Mouse (Mus musculus): ENCODE results near the gene Cryba4. TPM values are rescaled to one million over a fixed set of nuclear protein-coding genes. Genes with fewer than 3 reads are reported as not detected.

Gene Cryba4
- polyA plus RNA-seq, 1 experiment from 2014 or later: 2.0 TPM

DNA sequence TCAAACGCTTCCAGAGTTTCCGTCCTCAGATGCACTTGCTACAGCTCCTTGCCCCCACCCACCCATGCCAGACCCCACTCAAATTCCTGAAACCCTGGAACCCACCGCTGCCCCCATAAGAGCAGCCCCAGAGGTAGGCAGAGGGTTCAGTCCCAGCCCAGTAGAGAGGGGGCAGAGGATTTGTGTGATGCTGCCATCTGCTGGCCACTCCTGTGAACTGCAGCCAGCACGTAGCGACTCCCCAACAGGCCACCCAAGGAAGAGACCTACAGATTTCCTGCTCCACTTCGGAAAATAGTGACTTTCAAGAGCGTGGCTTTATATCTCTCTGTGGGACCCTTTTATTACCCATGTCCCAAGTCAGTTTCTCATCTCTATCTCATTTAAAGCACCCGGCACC lies 42.2 kb downstream of the Cryba4 start:
- Histone ChIP-seq H3K27me3 (peaks cover 4% of the 10 kb centered on the region; the same call in 1 of the 2 replicates), H3K4me1 (peaks cover 37% of the 10 kb centered on the region), H3K9me3 (no peaks in the 10 kb centered on the region), H3K27ac (replicated peaks) (no peak overlapping the region), H3K4me3 (no peak overlapping the region), H3K4me2 (replicated peaks) (no peak overlapping the region), H3K9ac (replicated peaks) (no peak overlapping the region), H3K36me3 (no peaks in the 10 kb centered on the region)
- ATAC-seq (ENCODE audit: low FRiP score, low read depth): no peak
- WGBS: 21% methylated on average over 8 of the region's 8 CpGs

DNA sequence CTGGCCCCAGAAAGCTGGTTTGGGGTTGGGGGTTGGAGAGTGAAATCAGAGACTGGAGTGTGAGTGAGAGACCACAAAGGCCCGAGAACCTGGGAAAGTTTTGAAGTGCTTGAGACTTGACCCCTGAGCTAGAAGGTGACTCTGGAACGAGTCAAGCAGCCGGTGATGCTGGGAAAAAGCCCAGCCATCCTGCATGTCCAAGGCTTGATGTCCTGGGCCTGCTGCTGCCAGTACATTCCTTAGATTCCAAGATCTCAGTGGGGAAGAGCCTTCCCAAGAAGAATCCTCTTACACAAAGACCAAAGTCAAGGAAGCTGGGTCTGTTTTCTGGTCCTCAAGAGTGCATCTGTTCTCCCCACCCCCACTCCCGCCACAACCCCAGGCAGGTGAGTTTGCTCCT lies 44.0 kb downstream of the Cryba4 start:
- Histone ChIP-seq H3K4me3 (no peak overlapping the region), H3K4me2 (replicated peaks) (no peak overlapping the region), H3K9ac (replicated peaks) (no peak overlapping the region), H3K27ac (replicated peaks) (no peak overlapping the region), H3K36me3 (no peaks in the 10 kb centered on the region), H3K27me3 (peaks cover 4% of the 10 kb centered on the region; the same call in 1 of the 2 replicates), H3K4me1 (peaks cover 19% of the 10 kb centered on the region), H3K9me3 (no peaks in the 10 kb centered on the region)
- ATAC-seq (ENCODE audit: low FRiP score, low read depth): no peak
- WGBS: 49% methylated on average over 4 of the region's 4 CpGs

DNA sequence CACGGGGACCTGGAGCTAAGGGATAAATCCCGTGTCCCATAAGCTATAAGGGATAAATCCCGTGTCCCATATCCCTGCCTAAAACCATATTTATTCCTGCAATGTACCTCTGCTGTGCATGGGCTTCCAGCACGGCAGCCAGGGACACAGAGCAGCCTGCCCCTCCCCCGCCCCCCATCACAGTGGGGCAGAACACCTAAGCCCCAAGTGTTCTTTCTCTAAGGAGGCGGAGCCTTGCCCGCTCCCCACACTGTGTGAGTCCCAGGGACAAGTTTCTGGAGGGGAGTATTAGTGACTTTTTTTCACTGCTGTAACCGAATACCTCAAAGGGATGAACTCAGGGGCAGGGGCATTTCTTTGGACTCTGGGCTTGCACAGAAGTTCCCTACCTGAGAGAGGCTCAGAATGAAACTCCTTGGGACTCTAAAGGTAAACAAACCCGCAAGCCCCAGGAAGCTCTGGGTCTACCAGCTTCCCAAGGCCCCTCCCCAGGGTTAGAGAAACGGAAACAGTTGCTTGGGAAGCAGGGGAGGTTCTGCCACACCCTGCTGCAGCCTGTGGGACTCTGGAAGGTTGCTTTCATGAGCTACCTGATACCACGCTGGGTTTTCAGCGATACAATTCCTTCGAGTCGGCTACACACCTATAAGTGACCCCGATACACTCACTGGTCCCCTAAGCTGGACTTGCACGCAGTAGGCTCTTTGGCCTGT lies 45.6 kb downstream of the Cryba4 start:
- Histone ChIP-seq H3K36me3 (no peaks in the 10 kb centered on the region), H3K9ac (replicated peaks) (no peak overlapping the region), H3K27ac (replicated peaks) (no peak overlapping the region), H3K27me3 (peaks cover 4% of the 10 kb centered on the region; the same call in 1 of the 2 replicates), H3K4me1 (peaks cover 11% of the 10 kb centered on the region), H3K4me2 (replicated peaks) (peak overlapping the region; percentile 19; the same call in 1 of the 2 replicates), H3K9me3 (no peaks in the 10 kb centered on the region), H3K4me3 (no peak overlapping the region)
- no peak for ATAC-seq (ENCODE audit: low FRiP score, low read depth)
- 32% methylated on average over 16 of the region's 16 CpGs for WGBS

DNA sequence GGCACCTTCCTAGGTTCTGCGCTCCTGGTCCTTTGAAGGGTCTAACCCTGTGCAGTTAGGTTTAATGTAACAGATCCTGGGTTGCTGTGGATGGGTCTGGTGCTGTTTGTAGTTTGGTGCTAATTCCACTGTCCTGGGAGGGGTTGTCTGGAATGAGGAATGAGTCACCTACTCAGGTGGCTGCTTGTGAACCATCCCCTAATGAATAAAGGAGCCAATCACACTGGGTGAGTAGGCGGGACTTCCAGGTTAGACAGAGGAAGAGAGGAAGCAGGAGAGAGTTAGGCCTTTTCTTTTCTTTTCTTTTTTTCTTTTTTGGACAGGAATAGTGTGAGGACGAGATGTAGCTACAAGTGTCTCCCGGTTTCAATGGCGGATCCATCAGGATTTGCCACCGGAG lies 52.7 kb downstream of the Cryba4 start:
- no peak overlapping the region for H3K4me3 ChIP-seq
- H3K9ac ChIP-seq (replicated peaks): no peak overlapping the region
- H3K9me3 ChIP-seq: no peaks in the 10 kb centered on the region
- no peaks in the 10 kb centered on the region for H3K4me1 ChIP-seq
- WGBS: 85% methylated on average over 6 of the region's 6 CpGs
- no peak overlapping the region for H3K4me2 ChIP-seq (replicated peaks)
- no peak for ATAC-seq (ENCODE audit: low FRiP score, low read depth)
- H3K36me3 ChIP-seq: no peaks in the 10 kb centered on the region
- H3K27me3 ChIP-seq: no peaks in the 10 kb centered on the region
- no peak overlapping the region for H3K27ac ChIP-seq (replicated peaks)

Other genes with a start within 250 kb of the Cryba4 start
- gene Crybb1, start 3.3 kb upstream of the Cryba4 start, polyA plus RNA-seq (2016; fragmentation: Nextera tagmentation; extraction: Ambion mirVana): 1.3 and 1.9 TPM in 2 replicates
- gene Tpst2, start 24.2 kb upstream of the Cryba4 start, polyA plus RNA-seq (2016; fragmentation: Nextera tagmentation; extraction: Ambion mirVana): 29.4 and 31.1 TPM in 2 replicates
- 40.2 and 40.5 TPM in 2 replicates for gene Tfip11, start 73.8 kb upstream of the Cryba4 start, polyA plus RNA-seq (2016; fragmentation: Nextera tagmentation; extraction: Ambion mirVana)
- gene Srrd, start 90.5 kb upstream of the Cryba4 start, polyA plus RNA-seq (2016; fragmentation: Nextera tagmentation; extraction: Ambion mirVana): 48.4 and 48.6 TPM in 2 replicates
- 35.7 and 38.4 TPM in 2 replicates for gene Hps4, start 90.6 kb upstream of the Cryba4 start, polyA plus RNA-seq (2016; fragmentation: Nextera tagmentation; extraction: Ambion mirVana)
- 0.26 and 0.30 TPM in 2 replicates for gene Gm6583, start 103.5 kb upstream of the Cryba4 start, polyA plus RNA-seq (2016; fragmentation: Nextera tagmentation; extraction: Ambion mirVana)
- 58.3 and 65.7 TPM in 2 replicates for gene Asphd2, start 142.3 kb upstream of the Cryba4 start, polyA plus RNA-seq (2016; fragmentation: Nextera tagmentation; extraction: Ambion mirVana)
- gene Gm6588, start 196.9 kb upstream of the Cryba4 start, polyA plus RNA-seq (2016; fragmentation: Nextera tagmentation; extraction: Ambion mirVana): 0.42 and 0.58 TPM in 2 replicates

All from midbrain, embryonic 12.5 days (tissue).